Mouse (Mus musculus) kidney, postnatal 4 days (tissue): ENCODE measurements around the gene Helt.
A peak's percentile ranks its signal among the peaks of the same experiment; 100 is the strongest.

Experiments used
- DNase-seq, 2 experiments: peaks; one replicate each; pipeline ENCODE4 v3.0.0; 2021; ENCODE audit warnings: mixed read lengths in 2 of 2

The Helt gene

GRCm38 (mm10) chr8:46294181-46294892 is at the start of gene Helt:
Helt (minus strand) TSS chr8:46294671.
- no peak for DNase-seq

- DNase-seq, result no peak
Observed at GRCm38 (mm10) chr8:46342272-46342671, 47.8 kb upstream of the Helt start.

GRCm38 (mm10) chr8:46340381-46341273 is 46.2 kb upstream of the Helt start:
- no peak for DNase-seq

- DNase-seq, result no peak
Observed at GRCm38 (mm10) chr8:46339317-46339716, 44.8 kb upstream of the Helt start.

- no peak for DNase-seq
Observed at GRCm38 (mm10) chr8:46336351-46336750, 41.9 kb upstream of the Helt start.

GRCm38 (mm10) chr8:46332389-46333061 is 38.1 kb upstream of the Helt start:
- DNase-seq, result no peak

- peak in 1 of 2 experiments; percentile 21 for DNase-seq
Observed at GRCm38 (mm10) chr8:46331801-46332200, 37.3 kb upstream of the Helt start.

- DNase-seq, result no peak
Observed at GRCm38 (mm10) chr8:46329396-46329795, 34.9 kb upstream of the Helt start.

- peak; percentile 26 to 29 for DNase-seq
Observed at GRCm38 (mm10) chr8:46327284-46327683, 32.8 kb upstream of the Helt start.

- DNase-seq, result no peak
Observed at GRCm38 (mm10) chr8:46326715-46327114, 32.2 kb upstream of the Helt start.

- DNase-seq, result no peak
Observed at GRCm38 (mm10) chr8:46324676-46325075, 30.2 kb upstream of the Helt start.

- DNase-seq, result peak; percentile 34 to 37
Observed at GRCm38 (mm10) chr8:46323672-46324191, 29.3 kb upstream of the Helt start.

GRCm38 (mm10) chr8:46322833-46323232 is 28.4 kb upstream of the Helt start:
- peak in 1 of 2 experiments; percentile 13 for DNase-seq

- no peak for DNase-seq
Observed at GRCm38 (mm10) chr8:46322421-46322820, 27.9 kb upstream of the Helt start.

GRCm38 (mm10) chr8:46318802-46319201 is 24.3 kb upstream of the Helt start:
- DNase-seq, result no peak

- DNase-seq, result no peak
Observed at GRCm38 (mm10) chr8:46317161-46317560, 22.7 kb upstream of the Helt start.

- no peak for DNase-seq
Observed at GRCm38 (mm10) chr8:46313798-46314197, 19.3 kb upstream of the Helt start.

GRCm38 (mm10) chr8:46311159-46311558 is 16.7 kb upstream of the Helt start:
- peak; percentile 84 to 89 for DNase-seq

GRCm38 (mm10) chr8:46308189-46308588 is 13.7 kb upstream of the Helt start:
- DNase-seq, result no peak

GRCm38 (mm10) chr8:46305733-46306349 is 11.4 kb upstream of the Helt start:
- peak; percentile 34 to 37 for DNase-seq

- DNase-seq, result no peak
Observed at GRCm38 (mm10) chr8:46302121-46302520, 7.7 kb upstream of the Helt start.

GRCm38 (mm10) chr8:46298847-46299246 is 4.4 kb upstream of the Helt start:
- no peak for DNase-seq

- DNase-seq, result no peak
Observed at GRCm38 (mm10) chr8:46296551-46296950, 2.1 kb upstream of the Helt start.
